ENCODE assay signal across 17 mouse cellular contexts in the genomic region with DNA sequence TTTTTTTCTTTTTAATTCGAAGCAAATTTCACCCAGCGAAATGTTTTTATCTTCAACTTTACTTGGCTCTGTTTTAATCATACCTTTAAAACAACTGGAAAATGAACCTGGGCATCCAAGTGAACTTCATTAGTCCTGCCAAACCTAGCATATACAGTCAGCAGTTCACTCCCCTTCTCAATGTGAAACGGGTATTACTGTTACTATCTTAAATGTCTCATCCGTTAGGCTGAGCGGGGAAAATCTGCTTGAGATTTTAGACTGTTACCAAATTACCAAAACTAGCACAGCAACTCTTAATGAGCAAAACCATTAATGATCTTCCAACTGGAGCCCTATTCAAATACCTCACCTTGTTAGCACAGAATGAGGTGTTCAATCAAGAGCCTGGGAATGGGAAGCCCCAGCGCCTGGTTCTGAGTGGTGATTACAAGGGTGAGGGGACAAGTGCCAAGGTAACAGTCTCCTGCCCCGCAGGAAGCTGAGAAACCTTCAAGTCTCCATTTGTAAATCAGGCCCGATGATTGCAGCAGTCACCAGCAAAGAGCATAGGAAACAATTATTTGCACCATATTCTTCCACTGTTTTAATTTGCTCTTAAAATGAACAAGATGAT.
DNase-seq lines count a peak whose midpoint lies in the region; ATAC-seq and TF ChIP-seq lines count a peak whose summit lies in the region.
"Had no signal": no experiment of that assay in that cellular context is flagged by ENCODE, and none has a peak within 500 bp of the region (broad histone marks: within the 10 kb centered on the region; RNA-seq: fewer than 3 reads in every experiment).

No protein-coding gene starts in this region.

- no peak for TF ChIP-seq CTCF in midbrain, postnatal 0 days (IDR thresholded peaks at IDR 0.05)

- H3K4me2 ChIP-seq in hindbrain, embryonic 16.5 days (ENCODE audit: low read length) = peak overlapping the region; percentile 5; the same call in 1 of the 2 replicates
- H3K4me2 ChIP-seq in hindbrain, embryonic 12.5 days (replicated peaks) = no peak overlapping the region
- no peak overlapping the region for H3K4me2 ChIP-seq in midbrain, postnatal 0 days (ENCODE audit: low read depth, low read length, poor library complexity, severe bottlenecking)
- H3K4me2 ChIP-seq in midbrain, embryonic 13.5 days (replicated peaks) = no peak overlapping the region
- H3K4me2 ChIP-seq: hindbrain, embryonic 14.5 days; liver, embryonic 11.5 days had no signal

- H3K9ac ChIP-seq in hindbrain, embryonic 16.5 days (ENCODE audit: low read depth, low read length) = no peak overlapping the region
- H3K9ac ChIP-seq in hindbrain, embryonic 12.5 days = no peak overlapping the region
- H3K9ac ChIP-seq in midbrain, postnatal 0 days (replicated peaks; ENCODE audit: low read length, poor library complexity, severe bottlenecking) = no peak overlapping the region
- no peak overlapping the region for H3K9ac ChIP-seq in midbrain, embryonic 13.5 days (replicated peaks)
- H3K9ac ChIP-seq: hindbrain, embryonic 14.5 days had no signal

- H3K27ac ChIP-seq in hindbrain, embryonic 16.5 days (ENCODE audit: low read depth, low read length) = no peak overlapping the region
- no peak overlapping the region for H3K27ac ChIP-seq in hindbrain, embryonic 12.5 days
- no peak overlapping the region for H3K27ac ChIP-seq in midbrain, postnatal 0 days (ENCODE audit: low read depth, low read length)
- no peak overlapping the region for H3K27ac ChIP-seq in midbrain, embryonic 13.5 days
- H3K27ac ChIP-seq: hindbrain, embryonic 14.5 days; limb, embryonic 10.5 days had no signal

- no peak overlapping the region for H3K4me3 ChIP-seq in hindbrain, embryonic 16.5 days (ENCODE audit: low read length)
- H3K4me3 ChIP-seq in hindbrain, embryonic 12.5 days = no peak overlapping the region
- no peak overlapping the region for H3K4me3 ChIP-seq in midbrain, postnatal 0 days (ENCODE audit: low read depth, low read length)
- H3K4me3 ChIP-seq in midbrain, embryonic 13.5 days (replicated peaks) = no peak overlapping the region
- H3K4me3 ChIP-seq: limb, embryonic 10.5 days had no signal

- H3K4me1 ChIP-seq in hindbrain, embryonic 16.5 days (ENCODE audit: control insufficient read depth, insufficient read depth, low read depth, low read length) = no peaks in the 10 kb centered on the region
- H3K4me1 ChIP-seq in hindbrain, embryonic 12.5 days = no peaks in the 10 kb centered on the region
- no peaks in the 10 kb centered on the region for H3K4me1 ChIP-seq in midbrain, postnatal 0 days (ENCODE audit: insufficient read depth, low read length)
- no peaks in the 10 kb centered on the region for H3K4me1 ChIP-seq in midbrain, embryonic 13.5 days (replicated peaks)
- H3K4me1 ChIP-seq: limb, embryonic 10.5 days had no signal

- H3K36me3 ChIP-seq in hindbrain, embryonic 16.5 days (ENCODE audit: control insufficient read depth, insufficient read depth, low read length) = no peaks in the 10 kb centered on the region
- H3K36me3 ChIP-seq in hindbrain, embryonic 12.5 days = no peaks in the 10 kb centered on the region
- no peaks in the 10 kb centered on the region for H3K36me3 ChIP-seq in midbrain, postnatal 0 days (ENCODE audit: insufficient read depth, low read length)
- no peaks in the 10 kb centered on the region for H3K36me3 ChIP-seq in midbrain, embryonic 13.5 days
- H3K36me3 ChIP-seq: limb, embryonic 10.5 days had no signal

- no peaks in the 10 kb centered on the region for H3K27me3 ChIP-seq in hindbrain, embryonic 16.5 days (replicated peaks; ENCODE audit: control insufficient read depth, insufficient read depth, low read length)
- H3K27me3 ChIP-seq in hindbrain, embryonic 12.5 days = no peaks in the 10 kb centered on the region
- no peaks in the 10 kb centered on the region for H3K27me3 ChIP-seq in midbrain, postnatal 0 days (ENCODE audit: insufficient read depth, low read length)
- no peaks in the 10 kb centered on the region for H3K27me3 ChIP-seq in midbrain, embryonic 13.5 days

- peak; percentile 79 for DNase-seq in midbrain, postnatal 0 days (ENCODE audit: low spot score)
- peak; percentile 90 to 93 for DNase-seq in cerebellum, postnatal 14 days
- DNase-seq in heart, postnatal 4 days = no peak
- DNase-seq in spleen, postnatal 36 days (ENCODE audit: low spot score in 2 of 2) = no peak
- DNase-seq in retina, embryonic 14.5 days (ENCODE audit: low spot score) = no peak
- DNase-seq: adrenal gland, postnatal 10 days; gastrocnemius, postnatal 14 days; kidney, adult 11 months; kidney, postnatal 25 days; lung, adult 2 months; lung, postnatal 4 days had no signal

- 62% methylated on average over 8 of the region's 8 CpGs for WGBS in hindbrain, embryonic 16.5 days
- 68% methylated on average over 8 of the region's 8 CpGs for WGBS in hindbrain, embryonic 12.5 days
- WGBS in midbrain, postnatal 0 days = 63% methylated on average over 8 of the region's 8 CpGs
- WGBS in midbrain, embryonic 13.5 days = 66% methylated on average over 8 of the region's 8 CpGs

- no peaks in the 10 kb centered on the region for H3K9me3 ChIP-seq in hindbrain, embryonic 16.5 days (ENCODE audit: control insufficient read depth, low read length)
- no peaks in the 10 kb centered on the region for H3K9me3 ChIP-seq in hindbrain, embryonic 12.5 days (replicated peaks)
- H3K9me3 ChIP-seq in midbrain, postnatal 0 days (ENCODE audit: low read length) = no peaks in the 10 kb centered on the region
- no peaks in the 10 kb centered on the region for H3K9me3 ChIP-seq in midbrain, embryonic 13.5 days
- H3K9me3 ChIP-seq: limb, embryonic 10.5 days had no signal

- peak; percentile 86 for ATAC-seq in hindbrain, embryonic 16.5 days
- no peak for ATAC-seq in hindbrain, embryonic 12.5 days (ENCODE audit: low FRiP score)
- no peak for ATAC-seq in midbrain, postnatal 0 days (ENCODE audit: low FRiP score)
- ATAC-seq in midbrain, embryonic 13.5 days = no peak

Comparison
In these comparisons a context has a peak if more than half of its experiments do, and no peak if none do; other contexts are left out.
1. DNase-seq: peak in midbrain, postnatal 0 days (single experiment) and cerebellum, postnatal 14 days (2 of 2); none in heart, postnatal 4 days (single experiment), spleen, postnatal 36 days (0 of 2) and retina, embryonic 14.5 days (single experiment).